ENCODE assay signal across 3 mouse cellular contexts in genomic region chr14:81692245-81692644, GRCm38 (mm10).
DNase-seq lines count a peak whose midpoint lies in the region; ATAC-seq and TF ChIP-seq lines count a peak whose summit lies in the region.
"Not testable (repeated sequence)": the region's sequence is repeated elsewhere in the genome, so short reads cannot be mapped to it uniquely, and the experiment has no call there.

No protein-coding gene starts in this region.

- H3K36me3 ChIP-seq in lung, embryonic 14.5 days (ENCODE audit: insufficient read depth); lung, embryonic 15.5 days; lung, embryonic 16.5 days (ENCODE audit: control insufficient read depth, insufficient read depth, low read length): not testable (repeated sequence)

- not testable (repeated sequence) for TF ChIP-seq CTCF in lung, embryonic 14.5 days (IDR thresholded peaks at IDR 0.05; ENCODE audit: low read depth)

- peak; percentile 60; the same call in 1 of the 2 replicates for ATAC-seq in lung, embryonic 14.5 days (ENCODE audit: insufficient read depth)
- peak; percentile 64; the same call in 1 of the 2 replicates for ATAC-seq in lung, embryonic 15.5 days (ENCODE audit: borderline replicate concordance, extremely low read depth, low FRiP score, low TSS enrichment)
- ATAC-seq in lung, embryonic 16.5 days (ENCODE audit: low read depth) = peak; percentile 66

- WGBS in lung, embryonic 14.5 days = no CpG with 5 or more reads among the region's 2 CpGs
- WGBS in lung, embryonic 15.5 days = no CpG with 5 or more reads among the region's 2 CpGs
- no CpG with 5 or more reads among the region's 2 CpGs for WGBS in lung, embryonic 16.5 days

- not testable (repeated sequence) for DNase-seq in lung, embryonic 14.5 days

- not testable (repeated sequence) for H3K27me3 ChIP-seq in lung, embryonic 14.5 days (ENCODE audit: insufficient read depth, low read length); lung, embryonic 15.5 days; lung, embryonic 16.5 days (ENCODE audit: control insufficient read depth, insufficient read depth, low read depth, low read length)

- H3K4me1 ChIP-seq in lung, embryonic 14.5 days (ENCODE audit: insufficient read depth); lung, embryonic 15.5 days; lung, embryonic 16.5 days (replicated peaks; ENCODE audit: control insufficient read depth, insufficient read depth, low read length): not testable (repeated sequence)

- H3K9me3 ChIP-seq in lung, embryonic 14.5 days (ENCODE audit: low read depth, low read length); lung, embryonic 15.5 days; lung, embryonic 16.5 days (ENCODE audit: control insufficient read depth, low read length): not testable (repeated sequence)

- not testable (repeated sequence) for H3K27ac ChIP-seq in lung, embryonic 14.5 days (ENCODE audit: low read depth); lung, embryonic 15.5 days; lung, embryonic 16.5 days (ENCODE audit: low read length)

- H3K4me3 ChIP-seq in lung, embryonic 14.5 days (ENCODE audit: low read depth, low read length); lung, embryonic 15.5 days; lung, embryonic 16.5 days (ENCODE audit: low read length): not testable (repeated sequence)

- H3K9ac ChIP-seq in lung, embryonic 14.5 days; lung, embryonic 15.5 days; lung, embryonic 16.5 days (ENCODE audit: low read length): not testable (repeated sequence)

- H3K4me2 ChIP-seq in lung, embryonic 14.5 days; lung, embryonic 15.5 days; lung, embryonic 16.5 days (ENCODE audit: low read depth, low read length): not testable (repeated sequence)
